Mouse (Mus musculus) embryo, embryonic 10 days (tissue): Measurements from ENCODE around the gene Tprgl.

Experiments used
- DNase-seq: peaks from one replicate; pipeline ENCODE4 v3.0.0-alpha.2; 2015; ENCODE audit warnings: low spot score

Tprgl gene

DNA sequence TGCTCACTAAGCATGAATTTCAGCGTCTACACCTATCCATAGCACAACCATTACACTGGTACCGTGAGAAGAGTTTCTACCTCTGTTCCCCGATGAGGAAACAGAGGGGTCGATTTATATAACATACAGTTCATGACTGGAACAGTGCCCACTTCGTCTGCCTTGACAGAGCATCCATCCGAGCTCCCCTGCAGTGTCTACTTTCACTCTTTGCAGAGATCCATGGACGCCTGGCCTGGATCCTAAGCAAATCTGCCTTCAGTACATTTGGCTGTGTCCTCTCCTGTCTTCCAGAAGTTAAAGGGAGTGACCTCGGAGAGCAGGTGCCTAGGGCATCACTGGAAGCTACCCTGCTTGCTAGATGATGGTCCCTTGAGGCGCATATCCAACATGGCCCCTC, 41.3 kb downstream of the Tprgl start:
- DNase-seq, result no peak

- DNase-seq, result no peak
Measured at GRCm38 (mm10) chr4:154118782-154119181, 41.7 kb downstream of the Tprgl start.

DNA sequence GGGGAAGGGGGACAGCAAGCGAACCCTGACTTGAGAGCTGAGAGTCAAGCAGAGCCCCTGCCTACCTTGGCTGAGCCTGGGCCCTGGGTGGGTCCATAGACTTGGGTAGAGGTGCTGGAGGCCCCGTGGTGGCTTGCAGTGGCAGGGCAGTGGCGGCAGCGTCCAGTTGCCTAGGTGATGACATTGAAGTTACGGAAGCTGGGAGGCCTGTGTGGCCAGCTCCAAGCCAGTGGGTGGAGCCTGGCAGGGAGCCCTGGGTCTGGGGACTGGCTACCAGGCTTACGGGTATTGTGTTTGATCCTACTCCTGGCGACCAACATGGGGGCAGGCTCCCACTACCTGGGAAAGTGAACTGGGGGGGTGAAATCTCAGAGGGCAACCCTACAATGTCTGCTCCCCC, 44.0 kb downstream of the Tprgl start:
- DNase-seq, result no peak

DNA sequence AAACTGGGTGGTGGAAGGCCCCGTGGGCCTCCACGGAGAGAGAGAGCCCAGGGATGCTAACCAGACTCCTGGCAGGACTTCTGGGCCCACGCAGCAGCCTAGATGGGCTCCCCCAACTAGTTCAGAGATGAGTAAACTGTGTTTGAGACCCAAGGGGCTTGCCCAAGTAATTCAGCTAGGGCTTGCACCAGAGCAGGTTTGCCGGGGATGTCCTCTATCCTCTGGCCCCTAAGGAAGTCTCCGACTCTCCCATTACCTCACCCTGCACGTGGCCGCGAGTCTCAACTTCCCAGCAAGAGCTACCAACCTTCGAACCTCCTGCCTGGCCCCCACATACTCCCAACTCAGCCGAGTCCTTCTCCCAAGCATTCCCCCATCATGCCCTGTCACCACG, 50.6 kb downstream of the Tprgl start:
- no peak for DNase-seq

- DNase-seq, result no peak
Measured at GRCm38 (mm10) chr4:154109216-154109849, 51.1 kb downstream of the Tprgl start.
